Mouse (Mus musculus) kidney, postnatal 0 days (tissue): ENCODE results near the gene Magea1. TPM values are rescaled to one million over a fixed set of nuclear protein-coding genes. Genes with fewer than 3 reads are reported as not detected.
A peak's percentile ranks its signal among the peaks of the same experiment; 100 is the strongest.
"Not testable (repeated sequence)": the region's sequence is repeated elsewhere in the genome, so short reads cannot be mapped to it uniquely, and the experiment has no call there.

ENCODE experiments used
- ATAC-seq: fragments of 200-750 bp; cut with Nextera tagmentation; replicated peaks from 2 replicates; pipeline ENCODE4 v1.8.0; 2017; ENCODE audit warnings: low read depth, moderate number of reproducible peaks, moderate TSS enrichment, moderate library complexity; ENCODE audit not compliant: low FRiP score
- DNase-seq: peaks from one replicate; pipeline ENCODE4 v3.0.0-alpha.2; 2016; ENCODE audit warnings: low spot score
- H3K27ac ChIP-seq: fragments of 300-500 bp; sonication (generic); 2 replicates; pipeline ENCODE4 v1.5.1; 2014; ENCODE audit warnings: mild to moderate bottlenecking
- H3K27me3 ChIP-seq: fragments of 300-500 bp; sonication (generic); 2 replicates; pipeline ENCODE4 v1.6.1; 2014; ENCODE audit warnings: low read length, mixed read lengths; ENCODE audit not compliant: insufficient read depth
- H3K36me3 ChIP-seq: fragments of 300-500 bp; sonication (generic); 2 replicates; pipeline ENCODE4 v1.6.1; 2014; ENCODE audit warnings: low read length, mixed read lengths; ENCODE audit not compliant: insufficient read depth
- H3K4me1 ChIP-seq: fragments of 300-500 bp; sonication (generic); replicated peaks from 2 replicates; pipeline ENCODE4 v1.6.1; 2014; ENCODE audit warnings: antibody characterized with exemption, low read length, mixed read lengths; ENCODE audit not compliant: insufficient read depth
- H3K4me2 ChIP-seq: fragments of 300-500 bp; sonication (generic); 2 replicates; pipeline ENCODE4 v1.6.1; 2014; ENCODE audit warnings: mild to moderate bottlenecking, low read length, moderate library complexity, mixed read lengths
- H3K4me3 ChIP-seq: fragments of 300-500 bp; sonication (generic); replicated peaks from 2 replicates; pipeline ENCODE4 v1.5.1; 2014; ENCODE audit warnings: low read depth, low read length
- H3K9ac ChIP-seq: fragments of 300-500 bp; sonication (generic); 2 replicates; pipeline ENCODE4 v1.6.1; 2014; ENCODE audit warnings: low read depth, low read length
- H3K9me3 ChIP-seq: fragments of 300-500 bp; sonication (generic); replicated peaks from 2 replicates; pipeline ENCODE4 v1.6.1; 2016; ENCODE audit warnings: low read length, inconsistent platforms, mixed read lengths
- CTCF ChIP-seq: IDR thresholded peaks from 2 replicates; pipeline ENCODE4 v1.5.1; 2016; ENCODE audit warnings: antibody characterized with exemption, low read depth, mild to moderate bottlenecking, moderate library complexity
- WGBS: fragments of 180-500 bp; shearing (Covaris S2); extraction: QIAGEN DNeasy Blood & Tissue Kit; methylation state at CpG from one replicate; pipeline ENCODE4 v1.1.7; 2014; 5-methylcytosine and 5-hydroxymethylcytosine counted together
- polyA plus RNA-seq: library from polyadenylated mRNA; unstranded; fragments of >200 nt; fragmentation: Nextera tagmentation; extraction: Ambion mirVana; gene quantifications from 2 replicates; pipeline ENCODE4 v1.2.1, GENCODE M21; 2015

The Magea1 gene
- not detected in 2 replicates for polyA plus RNA-seq

- ATAC-seq, DNase-seq, H3K4me2 ChIP-seq, H3K27me3 ChIP-seq, H3K9me3 ChIP-seq, H3K4me1 ChIP-seq, H3K4me3 ChIP-seq, H3K9ac ChIP-seq, H3K27ac ChIP-seq, H3K36me3 ChIP-seq: not testable (repeated sequence)
- WGBS, result 80% methylated on average over 1 of the region's 2 CpGs
These were observed at the start of gene Magea1 for GRCm38 (mm10) chrX:155089693-155090092. Gene Magea1, minus strand, starts transcription at chrX:155089793.

- H3K27me3 ChIP-seq, H3K27ac ChIP-seq, H3K9me3 ChIP-seq, ATAC-seq, H3K36me3 ChIP-seq, H3K4me1 ChIP-seq, H3K4me2 ChIP-seq, DNase-seq, H3K9ac ChIP-seq, H3K4me3 ChIP-seq: not testable (repeated sequence)
- 78% methylated on average over 3 of the region's 3 CpGs for WGBS
These were observed 38.7 kb upstream of the Magea1 start, which contains the start of gene Cldn34b2 for GRCm38 (mm10) chrX:155128312-155128711. Gene Cldn34b2, minus strand, starts transcription at chrX:155128412.

GRCm38 (mm10) chrX:155098024-155098423 is 8.4 kb upstream of the Magea1 start:
- ATAC-seq (no peak), DNase-seq (peak; percentile 38)

GRCm38 (mm10) chrX:155093566-155093965 is 4.0 kb upstream of the Magea1 start, which contains the start of gene Magea2:
Gene Magea2, minus strand, starts transcription at chrX:155093666.
- not testable (repeated sequence) for H3K4me1 ChIP-seq, H3K9me3 ChIP-seq, H3K4me3 ChIP-seq, H3K9ac ChIP-seq, H3K27ac ChIP-seq, H3K4me2 ChIP-seq, DNase-seq, H3K27me3 ChIP-seq, H3K36me3 ChIP-seq, ATAC-seq
- WGBS, result 90% methylated on average over 3 of the region's 4 CpGs

More at GRCm38 (mm10) chrX:155098024-155098423, 8.4 kb upstream of the Magea1 start:
- Histone ChIP-seq H3K9me3 (no peaks in the 10 kb centered on the region), H3K27ac (no peak overlapping the region), H3K27me3 (no peaks in the 10 kb centered on the region), H3K4me1 (no peaks in the 10 kb centered on the region), H3K4me3 (no peak overlapping the region), H3K36me3 (no peaks in the 10 kb centered on the region), H3K9ac (no peak overlapping the region), H3K4me2 (no peak overlapping the region)
- TF ChIP-seq CTCF, result peak; percentile 65

GRCm38 (mm10) chrX:155063045-155063444 is 26.5 kb downstream of the Magea1 start, which contains the start of gene Magea5:
Gene Magea5, minus strand, starts transcription at chrX:155063145.
- not testable (repeated sequence) for H3K27ac ChIP-seq, H3K27me3 ChIP-seq, H3K36me3 ChIP-seq, H3K9me3 ChIP-seq, H3K4me3 ChIP-seq, H3K4me1 ChIP-seq, H3K9ac ChIP-seq, DNase-seq, H3K4me2 ChIP-seq, ATAC-seq
- WGBS, result 89% methylated on average over 13 of the region's 16 CpGs

Other genes starting within 250 kb of the Magea1 start
- not detected in 2 replicates for gene Cldn34b1, start 199.5 kb downstream of the Magea1 start, polyA plus RNA-seq
- gene Magea6, start 153.8 kb downstream of the Magea1 start, polyA plus RNA-seq, result not detected in 2 replicates
- not detected in 2 replicates for gene Magea3, start 140.3 kb downstream of the Magea1 start, polyA plus RNA-seq
- not detected in 2 replicates for gene Magea8, start 93.9 kb downstream of the Magea1 start, polyA plus RNA-seq
- not detected in 2 replicates for gene Magea5, start 26.6 kb downstream of the Magea1 start, polyA plus RNA-seq
- not detected in 2 replicates for gene Magea2, start 3.9 kb upstream of the Magea1 start, polyA plus RNA-seq
- gene Cldn34b2, start 38.6 kb upstream of the Magea1 start, polyA plus RNA-seq, result 0.17 TPM in 1 of 2 replicates, not detected in the other
- 510 and 558 TPM in 2 replicates for gene Sat1, start 126.7 kb upstream of the Magea1 start, polyA plus RNA-seq
- gene Acot9, start 172.7 kb upstream of the Magea1 start, polyA plus RNA-seq, result 63.9 and 66.5 TPM in 2 replicates